Mouse (Mus musculus) kidney, adult 11 months (tissue): ENCODE results near the gene Bak1.

Source experiments
- DNase-seq: peaks from one replicate; pipeline ENCODE4 v3.0.0; 2022

Gene Bak1

DNA sequence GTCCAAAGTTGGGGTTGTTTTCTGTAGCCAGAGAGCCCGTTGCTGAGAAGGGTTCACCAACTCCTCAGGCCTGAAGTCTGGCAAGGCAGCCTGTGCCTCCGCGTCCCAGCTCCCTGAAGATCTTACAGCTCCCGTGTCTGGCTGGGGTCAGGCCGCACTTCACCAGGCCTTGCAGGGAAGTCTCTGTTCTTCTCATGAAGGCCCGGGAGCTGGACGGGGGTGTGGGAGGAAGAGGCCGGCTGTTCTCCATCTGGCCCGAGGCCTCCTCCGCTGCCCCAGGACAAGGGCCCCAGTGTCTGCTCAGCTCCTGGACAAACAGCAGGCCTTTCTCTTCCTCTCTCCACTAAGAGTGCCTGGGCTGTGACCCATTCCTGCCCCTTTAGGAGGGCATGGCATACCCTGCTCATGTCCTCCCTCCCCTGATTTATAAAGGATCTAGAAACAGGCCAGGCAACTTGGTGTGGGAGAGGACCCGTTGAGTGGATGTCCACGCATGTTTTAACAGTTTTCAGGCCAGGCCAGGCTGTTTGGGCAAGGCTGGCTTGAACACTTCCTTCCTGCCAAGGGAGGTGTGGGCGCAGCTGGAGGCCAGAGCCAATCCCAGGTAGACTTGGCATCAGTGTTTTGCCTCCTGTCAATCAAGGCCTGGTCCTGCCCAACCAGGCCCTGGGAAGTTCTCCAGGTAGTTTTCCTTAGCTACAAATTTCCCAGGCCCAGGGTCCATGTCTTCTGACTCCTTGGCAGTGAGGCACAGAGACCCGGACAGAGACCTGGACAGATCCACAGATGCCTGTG is 19.8 kb upstream of the Bak1 start:
- DNase-seq: no peak

DNA sequence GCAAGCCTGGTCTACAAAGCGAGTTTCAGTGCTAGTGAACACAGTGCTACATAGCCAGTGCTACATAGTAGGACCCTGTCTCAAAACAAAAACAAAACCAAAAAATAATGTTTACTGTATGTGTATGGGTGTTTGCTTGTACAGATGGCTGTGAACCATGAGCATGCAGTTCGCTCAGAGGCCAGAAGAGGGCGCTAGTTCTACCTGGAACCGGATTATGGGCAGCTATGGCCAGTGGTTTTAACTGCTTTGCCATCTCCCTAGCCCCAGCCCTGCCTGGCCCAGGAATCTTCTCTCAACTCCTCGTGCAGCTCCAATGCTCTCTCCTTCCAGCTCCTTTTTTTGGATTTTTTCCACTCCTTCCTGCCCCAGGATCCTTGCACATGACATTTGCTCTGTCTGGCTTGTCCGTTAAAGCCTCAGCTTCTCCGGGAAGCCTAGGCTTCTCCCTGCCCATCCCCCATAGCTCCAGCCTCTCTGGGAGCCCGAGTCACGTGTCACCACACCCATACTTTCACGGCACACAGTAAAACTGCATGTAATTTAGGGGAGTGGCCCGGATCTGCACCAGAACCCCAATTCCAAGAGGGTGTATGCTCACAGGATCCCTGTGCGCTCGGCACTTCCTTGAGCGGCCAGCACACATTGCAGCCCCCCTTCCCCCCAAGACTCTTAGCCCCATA is 19.1 kb upstream of the Bak1 start:
- DNase-seq: no peak

DNA sequence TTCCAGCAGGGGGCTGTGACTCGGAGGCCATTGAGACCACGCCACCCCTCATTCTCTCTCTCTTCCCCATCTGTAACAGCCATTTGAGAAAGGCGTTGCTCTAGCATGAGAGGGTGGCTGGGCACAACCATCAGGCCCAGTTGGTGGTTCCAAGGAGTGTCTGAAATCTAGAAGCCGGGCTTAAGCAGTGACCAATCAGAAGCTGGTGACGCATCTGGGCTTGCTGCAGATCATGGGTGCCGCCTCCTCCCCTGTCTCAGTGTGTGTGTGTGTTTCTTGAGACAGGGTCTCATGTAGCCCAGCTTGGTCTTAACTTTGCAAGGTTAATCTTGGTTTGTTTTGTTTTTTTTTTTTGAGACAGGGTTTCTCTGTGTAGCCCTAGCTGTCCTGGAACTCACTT is 16.4 kb upstream of the Bak1 start:
- no peak for DNase-seq

DNA sequence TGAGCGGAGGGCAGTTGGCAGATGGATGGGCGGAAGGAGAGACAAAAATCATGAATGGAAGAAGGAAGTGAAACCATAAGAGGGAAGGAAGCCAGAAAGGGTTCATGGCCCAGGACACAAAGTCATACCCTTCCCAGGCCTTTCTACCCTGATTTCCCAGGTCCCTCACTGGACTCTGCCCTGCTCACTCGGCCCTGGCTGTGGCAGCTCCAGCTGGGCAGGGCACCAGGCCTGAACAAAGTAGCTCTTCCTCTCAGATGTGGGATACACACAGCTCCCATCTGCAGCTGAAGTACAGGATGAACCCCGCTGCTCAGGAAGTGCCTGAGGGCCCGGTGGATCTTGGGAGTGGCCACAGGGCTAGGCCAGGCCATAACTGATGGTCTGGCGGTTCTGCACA is 14.0 kb upstream of the Bak1 start:
- peak; percentile 34 for DNase-seq

DNA sequence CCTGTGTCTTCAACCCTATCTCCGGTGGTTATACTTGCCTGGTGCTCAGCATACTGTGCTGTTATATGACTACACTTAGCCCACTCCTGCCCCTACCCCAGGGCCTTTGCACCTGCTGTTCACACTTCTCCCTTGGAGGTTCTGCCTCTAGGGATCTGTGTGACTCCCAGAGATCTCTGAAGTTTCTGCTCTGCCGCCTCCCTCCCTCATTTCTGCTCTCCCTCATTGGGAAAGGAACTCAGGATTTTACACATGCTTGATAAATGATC is 12.9 kb upstream of the Bak1 start:
- no peak for DNase-seq

DNA sequence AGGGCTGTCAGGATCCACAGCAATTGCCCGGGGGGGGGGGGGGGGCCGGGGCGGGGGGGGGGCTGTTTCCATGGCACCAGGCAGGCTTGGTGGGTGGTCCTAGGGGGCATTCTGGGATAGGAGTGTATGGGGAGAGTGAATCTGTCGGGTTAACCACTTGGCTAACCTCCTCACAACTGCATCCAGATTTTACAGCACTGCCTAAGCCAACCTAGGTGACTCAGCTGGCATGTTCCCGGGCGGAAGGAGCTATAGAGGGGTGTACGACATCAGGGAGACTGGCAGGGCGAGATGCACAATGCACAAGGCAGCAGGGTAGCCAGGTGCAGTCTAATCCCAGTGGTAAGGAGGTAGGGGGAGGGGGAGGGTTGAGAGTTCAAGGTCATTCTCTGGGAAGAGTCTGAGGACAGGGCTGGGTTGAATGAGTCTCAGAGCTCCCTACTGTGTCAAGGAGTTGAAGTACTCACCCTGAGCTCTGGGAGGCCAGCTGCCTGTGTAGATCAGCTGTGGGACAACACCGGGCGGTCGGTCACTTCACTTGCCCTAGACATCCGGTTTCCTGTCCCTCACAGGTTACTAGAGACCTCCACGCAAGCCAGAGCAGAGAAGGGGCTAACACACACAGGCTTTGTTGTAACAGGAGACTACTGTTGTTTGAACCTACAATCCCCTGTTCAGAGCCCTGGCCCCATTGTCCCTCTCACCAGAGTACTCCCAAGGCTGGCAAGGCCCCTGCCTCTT is 12.4 kb upstream of the Bak1 start:
- no peak for DNase-seq

DNA sequence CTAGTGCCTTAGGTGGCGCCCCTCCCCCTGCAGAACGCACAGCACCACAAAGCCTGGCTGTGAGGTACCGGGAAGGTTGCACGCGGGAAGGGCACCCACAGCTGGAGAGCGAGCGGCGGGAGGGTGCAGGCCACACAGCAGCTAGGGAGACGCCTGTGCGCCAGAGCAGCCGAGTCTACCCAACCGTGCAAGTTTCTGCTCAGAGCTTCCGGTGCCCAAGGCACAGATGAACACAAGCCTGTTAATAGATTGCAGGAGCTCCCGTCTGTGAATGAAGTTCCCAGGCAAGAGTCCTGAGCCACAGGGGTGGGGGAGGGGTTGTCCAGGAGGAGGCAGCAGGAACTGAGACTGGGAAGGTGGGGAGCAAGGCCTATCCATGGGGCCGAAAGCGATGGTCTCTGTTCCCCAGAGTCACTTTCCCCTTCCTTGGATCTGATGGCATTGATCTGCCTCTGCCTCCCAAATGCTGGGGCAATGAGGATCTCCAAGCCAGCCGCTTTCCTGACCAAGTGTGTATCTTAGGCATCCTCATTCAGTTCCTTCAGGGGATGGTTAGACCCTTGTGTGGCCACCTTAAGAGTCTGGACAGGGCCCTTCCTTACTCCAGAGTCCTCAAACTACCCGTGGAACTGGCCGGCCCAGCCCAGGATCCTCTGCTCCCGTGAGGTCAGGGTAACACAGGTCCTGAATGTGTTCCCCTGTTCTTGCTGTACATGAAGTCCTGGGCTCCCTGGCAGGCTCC is 11.7 kb upstream of the Bak1 start:
- peak; percentile 73 for DNase-seq

DNA sequence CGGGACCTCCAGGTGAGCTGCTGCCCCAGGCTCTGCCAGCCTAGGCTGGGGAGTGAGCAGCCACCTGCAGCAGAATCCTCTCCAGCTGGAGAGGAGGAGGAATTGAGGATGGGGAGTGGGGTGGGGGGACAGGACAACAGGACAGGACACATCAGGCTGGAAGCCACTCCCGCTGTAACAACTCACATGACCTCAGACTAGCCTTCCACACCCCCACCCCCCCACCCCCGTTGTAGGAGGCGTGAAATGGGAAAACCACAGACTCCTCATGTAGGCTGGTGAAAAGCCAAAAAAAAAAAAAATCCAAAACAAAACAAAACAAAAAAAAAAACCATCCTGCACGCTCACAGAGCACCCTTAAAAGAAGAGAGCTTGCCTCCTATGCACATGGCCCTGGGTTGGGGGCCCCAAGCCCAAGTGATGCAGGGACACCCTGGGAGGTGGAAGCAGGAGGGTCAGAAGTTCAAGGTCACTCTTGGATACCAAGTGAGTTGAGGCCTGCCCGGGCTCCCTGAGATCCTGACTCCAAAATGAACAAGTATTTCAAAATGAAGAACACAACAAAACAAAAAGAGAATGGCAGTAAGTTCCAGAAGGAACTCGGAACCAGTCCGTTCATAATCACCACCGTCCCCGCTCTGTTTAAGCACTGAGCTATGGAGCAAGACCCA is 10.8 kb upstream of the Bak1 start:
- DNase-seq: no peak

DNA sequence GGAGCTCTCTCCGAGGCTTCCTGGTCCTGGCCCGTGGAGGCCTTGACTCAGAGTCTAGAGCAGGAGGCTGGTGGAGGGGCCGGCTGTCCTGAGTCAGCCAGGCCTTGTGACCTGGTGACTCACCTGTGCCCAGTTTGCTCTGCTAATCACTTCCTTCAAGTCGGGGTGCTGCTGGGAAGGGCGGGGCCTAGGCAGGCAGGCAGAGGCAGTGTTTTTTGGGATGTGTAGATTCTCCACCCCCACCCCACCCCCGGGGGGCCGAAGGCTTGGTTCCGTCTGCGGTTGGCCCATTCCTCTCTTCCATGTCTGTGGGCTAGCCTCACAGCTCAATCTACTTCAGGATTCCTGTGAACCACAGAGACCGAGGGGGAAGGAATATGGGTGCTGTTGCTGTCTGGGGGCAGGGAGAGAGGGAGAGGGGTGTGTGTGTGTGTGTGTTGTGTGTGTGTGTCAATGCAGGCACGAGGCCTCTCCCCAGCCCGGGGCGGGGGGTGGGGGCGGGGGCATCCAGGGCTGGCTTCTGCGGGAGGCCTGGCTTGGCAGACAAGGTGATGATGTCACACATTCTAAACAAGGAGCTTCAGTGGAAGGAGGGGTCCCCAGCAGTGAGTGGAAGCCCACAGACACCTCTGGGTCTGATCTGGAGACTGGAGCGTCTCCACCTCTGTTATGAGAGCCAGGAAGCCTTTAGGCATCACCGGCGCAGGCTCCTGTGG is 9.7 kb upstream of the Bak1 start:
- DNase-seq: no peak

DNA sequence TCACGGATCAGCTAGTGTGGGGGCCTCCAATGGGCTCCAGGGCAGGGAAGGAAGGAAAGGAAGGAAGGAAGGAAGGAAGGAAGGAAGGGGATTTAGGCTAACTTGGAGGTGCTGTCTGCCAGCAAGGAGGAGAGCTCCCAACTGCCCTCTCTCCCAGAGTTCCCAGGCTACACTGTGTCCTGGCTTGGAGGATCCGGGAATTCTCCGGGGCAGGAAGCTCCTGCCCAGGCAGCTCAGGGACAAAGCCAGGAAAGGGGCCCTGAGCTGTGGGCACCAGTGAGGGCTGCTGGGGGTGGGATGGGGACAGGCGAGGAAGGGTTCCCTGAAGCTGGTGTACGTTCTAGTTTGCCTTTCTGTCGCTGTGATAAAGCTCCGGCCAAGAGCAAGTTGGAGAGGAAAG is 7.7 kb upstream of the Bak1 start:
- no peak for DNase-seq

DNA sequence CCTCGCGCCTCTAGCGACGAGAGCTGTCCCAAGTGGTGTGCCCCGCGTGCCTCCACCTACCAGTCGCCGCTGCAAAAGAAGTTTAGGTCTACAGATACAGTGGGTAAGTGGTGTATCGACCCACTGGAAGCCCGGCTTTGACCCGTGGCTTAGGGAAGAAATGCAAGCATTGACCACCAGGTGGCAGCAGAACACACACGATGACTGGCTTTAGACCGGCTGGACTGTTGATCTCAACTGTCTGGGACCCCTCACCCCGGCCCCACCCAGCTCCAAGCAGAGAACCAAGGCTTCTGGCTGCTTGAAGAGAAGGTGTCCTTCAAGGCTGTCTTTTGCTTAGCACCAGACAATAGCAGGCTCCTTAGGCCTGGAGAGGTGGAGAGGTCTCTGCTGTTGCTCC is 4.1 kb upstream of the Bak1 start:
- DNase-seq: peak; percentile 54

DNA sequence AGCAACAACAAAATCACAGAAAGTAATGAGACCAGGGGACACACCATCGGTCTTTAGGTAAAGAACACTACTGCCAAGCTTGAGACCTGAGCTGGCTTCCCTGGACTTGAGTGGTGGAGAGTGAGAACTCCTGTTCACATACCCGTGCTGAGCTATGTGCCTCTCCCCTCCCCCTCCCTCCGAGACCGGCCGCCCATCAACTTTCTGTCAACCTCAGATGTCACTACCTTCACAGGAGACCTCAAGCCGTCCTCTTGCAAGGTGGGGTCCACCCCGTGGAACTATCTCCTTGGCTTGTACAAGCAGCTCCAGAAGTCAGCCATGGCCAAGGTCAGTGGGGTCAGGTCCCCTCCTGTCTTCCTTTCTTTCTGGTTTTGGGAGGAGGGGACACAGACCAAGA is 3.5 kb upstream of the Bak1 start:
- no peak for DNase-seq

DNA sequence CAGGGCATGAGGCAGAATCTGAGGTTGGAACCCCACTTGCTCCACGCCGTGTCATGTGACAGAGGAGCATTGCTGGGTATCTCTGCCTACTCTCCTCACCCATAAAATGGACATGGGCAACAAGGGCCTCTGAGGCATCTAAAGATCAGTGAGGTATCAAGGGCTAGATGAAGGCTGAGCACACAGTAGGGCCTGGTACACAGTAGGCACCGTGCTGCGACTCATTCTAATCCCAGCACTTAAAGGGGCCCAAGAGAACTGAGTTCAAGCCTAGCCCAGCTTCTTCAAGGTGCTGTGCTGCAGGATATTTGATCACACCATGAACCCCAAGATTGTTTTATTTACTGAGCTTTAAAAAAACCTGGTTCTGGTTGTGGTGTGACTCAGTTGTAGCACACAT is 2.1 kb upstream of the Bak1 start:
- DNase-seq: no peak

DNA sequence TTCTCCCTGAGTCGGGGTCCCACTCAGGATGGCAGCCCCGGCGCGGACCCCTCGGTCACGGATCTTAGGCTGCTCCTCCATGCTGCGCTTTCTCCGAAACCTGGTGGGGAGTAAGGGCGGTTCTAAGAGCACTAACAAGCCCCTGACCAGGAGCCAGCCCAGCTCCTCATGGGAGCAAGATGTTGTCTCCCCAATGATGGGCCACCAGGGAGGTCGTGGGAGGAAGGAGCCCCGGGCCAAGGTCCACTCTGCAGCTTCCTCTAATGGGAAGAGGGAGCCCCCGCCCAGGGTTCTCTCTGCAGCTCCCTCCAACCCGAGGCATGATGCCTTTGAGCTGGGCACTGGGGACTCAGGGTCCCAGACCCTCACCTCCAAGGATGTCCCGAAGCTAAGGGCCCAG is 622 bp upstream of the Bak1 start:
- no peak for DNase-seq

DNA sequence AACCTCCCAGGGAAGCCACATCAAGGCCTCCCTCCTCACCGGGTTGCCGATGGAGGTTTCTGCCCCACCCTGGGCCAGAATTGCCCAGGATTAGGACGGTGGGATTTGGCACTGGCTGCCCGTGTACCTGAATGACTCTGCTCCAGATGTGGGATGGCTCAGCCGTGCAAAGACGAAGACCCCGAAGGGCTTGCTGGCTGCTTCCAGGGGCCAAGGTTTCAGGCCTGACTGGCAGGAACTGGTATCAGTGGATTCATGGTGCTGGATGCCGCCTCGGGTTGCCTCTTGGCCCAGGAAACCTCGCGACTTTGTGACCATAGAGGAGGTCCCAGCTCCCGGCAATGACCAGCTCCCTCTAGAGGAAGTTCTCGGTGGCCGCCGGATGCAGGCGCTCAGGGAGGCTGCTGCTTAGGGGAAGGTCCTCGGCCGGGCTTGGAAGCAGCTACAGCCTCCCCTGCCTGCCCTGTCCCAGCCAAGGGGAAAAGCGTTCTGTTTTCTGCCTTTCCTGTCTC is 469 bp downstream of the Bak1 start:
- peak; percentile 88 for DNase-seq

DNA sequence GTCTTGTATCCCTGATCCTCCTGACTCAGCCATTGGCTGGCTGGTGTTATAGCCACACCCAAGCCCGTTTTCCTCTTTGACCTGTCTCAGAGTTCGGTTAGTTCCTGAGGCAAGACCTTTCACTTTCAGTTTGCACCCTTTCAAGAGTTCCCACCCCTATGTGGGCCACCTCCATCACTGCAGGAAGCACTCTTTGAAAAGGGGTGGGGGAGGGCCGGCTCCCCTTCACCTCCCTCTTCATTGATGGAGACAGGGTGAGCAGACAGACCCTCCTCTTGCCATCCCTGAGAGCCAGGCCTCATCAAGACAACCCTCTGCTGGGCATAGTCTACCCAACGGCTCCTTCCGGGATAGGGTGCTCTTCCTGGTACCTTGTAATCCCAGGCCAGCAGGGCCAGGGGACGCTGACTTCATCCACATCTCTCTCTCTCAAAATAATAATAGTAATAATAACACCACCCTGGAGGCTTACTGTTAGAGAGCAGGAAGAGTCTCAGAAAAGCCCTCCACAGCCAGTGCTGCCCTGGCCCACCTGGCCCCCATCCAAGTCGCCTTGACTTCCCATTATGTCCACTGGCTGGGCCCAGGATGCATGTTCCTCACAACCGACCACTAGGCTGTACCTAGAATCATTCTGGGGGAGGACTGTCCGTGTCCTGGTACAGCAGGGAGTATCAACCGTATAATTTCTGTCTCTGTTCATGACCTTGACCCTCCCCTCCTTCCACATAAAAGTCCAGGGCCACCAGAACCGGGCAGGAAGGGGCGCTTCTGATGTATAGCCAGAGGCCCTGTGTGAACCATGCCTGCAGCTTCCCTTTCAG is 1.1 kb downstream of the Bak1 start:
- peak; percentile 51 for DNase-seq

DNA sequence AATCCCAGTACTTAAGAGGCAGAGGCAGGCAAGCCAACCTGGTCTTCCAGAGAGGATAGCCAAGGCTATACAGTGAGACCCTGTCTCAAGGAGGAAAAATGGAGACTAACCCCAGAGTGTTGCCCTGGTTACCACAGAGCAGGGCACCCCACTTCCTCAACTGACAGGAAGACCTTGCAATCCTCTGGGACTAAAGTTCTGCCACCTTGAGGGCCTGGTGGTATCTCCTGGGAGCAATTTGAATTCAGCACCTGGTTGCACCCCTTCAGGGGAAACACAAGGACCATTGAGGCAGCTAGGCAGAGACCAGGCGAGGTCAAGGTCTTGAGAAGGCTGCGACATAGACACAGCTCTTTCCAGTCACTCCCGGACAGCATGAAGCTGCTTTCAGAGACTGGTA is 2.9 kb downstream of the Bak1 start:
- no peak for DNase-seq

DNA sequence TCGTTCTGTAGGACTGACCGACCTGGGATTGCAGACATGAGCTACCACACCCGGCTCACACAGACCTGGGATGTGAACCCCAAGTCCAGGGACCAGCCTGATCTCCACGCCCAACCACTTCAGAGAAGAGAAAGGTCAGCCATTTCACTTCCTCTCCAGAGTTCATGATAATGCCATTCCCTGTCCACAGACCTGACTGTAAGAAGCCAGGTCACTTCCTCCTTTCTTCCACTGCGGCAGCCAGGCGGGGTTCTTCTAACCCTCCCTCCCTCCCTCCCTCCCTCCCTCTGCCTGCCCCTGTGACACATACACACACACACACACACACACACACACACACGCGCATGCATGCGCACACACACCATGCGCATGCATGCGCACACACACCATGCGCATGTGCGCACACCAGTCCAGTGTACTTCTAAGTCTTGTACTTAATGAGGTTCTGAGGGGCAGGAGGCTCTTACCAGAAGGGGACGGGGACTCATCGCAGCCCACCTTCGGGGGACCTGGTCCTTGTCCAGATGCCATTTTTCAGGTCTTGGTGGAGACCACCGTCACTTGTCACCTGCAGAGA is 3.4 kb downstream of the Bak1 start:
- DNase-seq: no peak

DNA sequence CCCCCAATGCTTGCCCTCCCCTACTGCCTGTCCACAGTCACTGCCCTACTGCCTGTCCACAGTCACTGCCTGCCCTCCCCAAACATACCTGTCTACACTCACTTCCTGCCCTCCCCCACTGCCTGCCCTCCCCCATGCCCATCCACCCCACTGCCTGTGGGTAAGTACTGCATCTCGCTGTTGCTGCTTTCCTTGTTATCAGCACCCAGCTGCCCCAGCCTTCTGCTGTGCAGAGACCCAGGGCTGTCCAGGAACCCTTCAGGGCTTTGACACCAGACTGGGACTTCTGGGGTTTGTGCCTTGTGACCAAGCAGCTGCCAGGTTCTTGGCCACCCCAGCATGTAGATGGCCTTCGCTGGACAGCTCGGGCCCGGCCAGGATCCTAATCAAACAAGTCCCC is 5.5 kb downstream of the Bak1 start:
- DNase-seq: no peak

DNA sequence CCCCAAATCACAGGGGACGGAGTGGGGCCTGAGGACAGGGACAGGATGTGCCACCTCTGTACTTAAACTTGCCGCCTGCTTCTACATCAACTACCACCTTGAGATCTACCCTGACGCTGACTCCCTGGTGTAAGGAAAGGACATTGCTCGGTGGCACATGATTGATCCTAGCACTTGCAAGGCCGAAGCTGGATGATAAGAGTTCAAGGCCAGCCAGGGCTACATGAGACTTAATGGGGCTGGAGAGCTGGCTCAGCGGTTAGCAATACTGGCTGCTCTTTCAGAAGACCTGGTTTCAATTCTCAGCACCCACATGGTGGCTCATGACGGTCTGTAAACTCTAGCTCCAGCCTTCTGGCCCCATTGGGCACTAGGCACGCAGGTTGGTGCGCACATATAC is 7.1 kb downstream of the Bak1 start:
- no peak for DNase-seq

DNA sequence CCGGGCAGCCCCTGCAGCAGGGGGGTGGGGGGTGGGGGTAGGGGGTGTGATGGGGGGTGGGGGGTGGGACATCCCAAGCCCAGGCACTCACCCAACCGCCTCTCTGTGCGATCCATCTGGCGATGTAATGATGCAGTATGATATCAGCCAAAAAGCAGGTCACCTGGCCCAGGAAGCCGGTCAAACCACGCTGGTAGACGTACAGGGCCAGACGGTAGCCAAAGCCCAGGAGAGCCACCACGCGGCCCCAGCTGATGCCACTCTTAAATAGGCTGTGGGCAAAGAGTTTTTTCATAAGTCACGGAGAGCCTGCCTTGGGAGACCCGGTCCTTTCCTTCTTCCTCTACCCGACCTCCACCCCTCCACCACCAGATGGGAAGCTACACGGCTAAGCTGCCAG is 7.7 kb downstream of the Bak1 start:
- no peak for DNase-seq
